Mouse (Mus musculus): ENCODE data around the gene Fmo5. TPM values are rescaled to one million over a fixed set of nuclear protein-coding genes. Genes with fewer than 3 reads are reported as not detected.

Fmo5 gene
- polyA plus RNA-seq, 1 experiment from 2014 or later, result 0.57 TPM

DNA sequence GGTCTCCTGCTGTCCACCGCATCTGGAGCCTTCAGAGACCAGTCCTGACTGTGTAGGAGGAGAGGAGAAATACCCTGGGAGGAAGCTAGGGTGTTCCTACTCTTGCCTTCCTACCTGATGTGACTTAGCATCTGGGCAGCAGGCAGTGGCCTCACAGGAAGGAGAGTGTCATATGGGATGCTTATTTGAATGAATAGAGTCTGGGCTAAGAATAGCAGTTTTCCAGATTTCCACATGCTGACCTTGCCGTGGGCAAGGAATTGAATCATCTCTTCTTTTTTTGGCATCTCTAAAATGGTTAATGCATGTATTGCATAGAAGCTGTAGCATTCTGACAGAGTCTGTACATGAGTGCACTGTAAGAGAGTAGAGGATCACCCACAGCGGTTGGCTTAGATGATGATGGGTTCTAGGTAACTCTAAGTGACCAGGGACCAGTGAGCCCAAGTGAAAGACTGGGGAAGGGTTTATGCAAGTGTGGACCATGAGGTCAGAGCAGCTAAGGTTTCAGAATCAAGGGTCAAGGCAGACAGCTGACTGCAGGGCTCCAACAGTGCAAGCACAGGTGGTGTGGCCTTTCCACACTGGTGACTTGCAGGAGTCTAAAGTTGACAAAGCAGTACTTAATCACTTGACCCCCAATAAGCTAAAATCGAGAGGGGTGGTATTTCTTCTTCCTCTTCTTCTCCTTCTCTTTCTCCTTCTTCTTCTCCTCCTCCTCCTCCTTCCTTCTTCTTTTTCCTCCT, 57.9 kb downstream of the Fmo5 start:
- Histone ChIP-seq H3K36me3 (peaks cover 21% of the 10 kb centered on the region), H3K4me2 (no peak overlapping the region), H3K9ac (no peak overlapping the region), H3K27ac (no peak overlapping the region), H3K4me3 (no peak overlapping the region), H3K4me1 (replicated peaks) (peaks cover 23% of the 10 kb centered on the region), H3K27me3 (peaks cover 33% of the 10 kb centered on the region), H3K9me3 (no peaks in the 10 kb centered on the region)
- ATAC-seq (ENCODE audit: low FRiP score), result no peak
- 84% methylated on average over 4 of the region's 4 CpGs for WGBS

GRCm38 (mm10) chr3:97689289-97689688, 60.7 kb downstream of the Fmo5 start:
- H3K36me3 ChIP-seq, result peaks cover 43% of the 10 kb centered on the region
- peaks cover 4% of the 10 kb centered on the region; the same call in 1 of the 2 replicates for H3K4me1 ChIP-seq (replicated peaks)
- H3K9me3 ChIP-seq, result no peaks in the 10 kb centered on the region
- 88% methylated on average over 2 of the region's 2 CpGs for WGBS
- H3K9ac ChIP-seq, result no peak overlapping the region
- no peak overlapping the region for H3K4me2 ChIP-seq
- H3K27ac ChIP-seq, result no peak overlapping the region
- no peak overlapping the region for H3K4me3 ChIP-seq
- H3K27me3 ChIP-seq, result peaks cover 12% of the 10 kb centered on the region
- no peak for ATAC-seq (ENCODE audit: low FRiP score)

DNA sequence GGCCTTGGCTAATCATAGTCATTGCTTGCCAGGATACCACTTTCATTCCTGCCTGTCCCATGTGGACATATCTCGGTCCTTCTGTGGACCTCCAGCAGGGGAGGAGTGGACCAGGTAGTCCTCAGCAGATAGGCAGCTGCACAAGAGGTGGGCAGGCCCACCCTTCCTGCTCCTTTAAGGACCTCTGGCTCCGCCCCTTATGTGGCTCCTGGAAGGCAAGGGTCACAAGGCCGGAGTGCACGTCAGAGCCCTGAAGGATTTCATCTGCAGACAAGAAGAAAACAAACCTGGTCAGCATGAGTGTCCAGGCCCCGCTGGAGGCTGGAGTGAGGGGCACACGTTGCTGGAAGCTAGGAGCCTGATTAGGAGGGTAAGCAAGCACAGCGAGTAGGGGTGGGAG, 62.0 kb downstream of the Fmo5 start:
- ATAC-seq (ENCODE audit: low FRiP score), result no peak

GRCm38 (mm10) chr3:97691443-97692017, 62.9 kb downstream of the Fmo5 start:
- Histone ChIP-seq H3K4me3 (no peak overlapping the region), H3K27me3 (peaks cover 3% of the 10 kb centered on the region; the same call in 1 of the 2 replicates), H3K9ac (no peak overlapping the region; the same call in 1 of the 2 replicates), H3K27ac (0 out of 2 replicates have a peak overlapping the region, but pooled peaks have one; percentile 26), H3K4me2 (no peak overlapping the region), H3K9me3 (no peaks in the 10 kb centered on the region), H3K36me3 (peaks cover 60% of the 10 kb centered on the region), H3K4me1 (replicated peaks) (peaks cover 4% of the 10 kb centered on the region; the same call in 1 of the 2 replicates)
- WGBS, result 61% methylated on average over 12 of the region's 12 CpGs
- no peak for ATAC-seq (ENCODE audit: low FRiP score)

More for the DNA sequence above, 62.0 kb downstream of the Fmo5 start:
- 68% methylated on average over 7 of the region's 7 CpGs for WGBS
- Histone ChIP-seq H3K9ac (no peak overlapping the region), H3K4me1 (replicated peaks) (peaks cover 4% of the 10 kb centered on the region; the same call in 1 of the 2 replicates), H3K9me3 (no peaks in the 10 kb centered on the region), H3K27me3 (peaks cover 7% of the 10 kb centered on the region; the same call in 1 of the 2 replicates), H3K27ac (no peak overlapping the region), H3K4me3 (no peak overlapping the region), H3K4me2 (no peak overlapping the region), H3K36me3 (peaks cover 56% of the 10 kb centered on the region)

- Histone ChIP-seq H3K27ac (no peak overlapping the region), H3K9me3 (no peaks in the 10 kb centered on the region), H3K27me3 (peaks cover 3% of the 10 kb centered on the region; the same call in 1 of the 2 replicates), H3K4me2 (no peak overlapping the region), H3K9ac (no peak overlapping the region), H3K4me1 (replicated peaks) (peaks cover 4% of the 10 kb centered on the region; the same call in 1 of the 2 replicates), H3K4me3 (no peak overlapping the region), H3K36me3 (peaks cover 73% of the 10 kb centered on the region)
- WGBS, result 88% methylated on average over 6 of the region's 6 CpGs
- ATAC-seq (ENCODE audit: low FRiP score), result no peak
Observed at GRCm38 (mm10) chr3:97693806-97694205, 65.2 kb downstream of the Fmo5 start.

DNA sequence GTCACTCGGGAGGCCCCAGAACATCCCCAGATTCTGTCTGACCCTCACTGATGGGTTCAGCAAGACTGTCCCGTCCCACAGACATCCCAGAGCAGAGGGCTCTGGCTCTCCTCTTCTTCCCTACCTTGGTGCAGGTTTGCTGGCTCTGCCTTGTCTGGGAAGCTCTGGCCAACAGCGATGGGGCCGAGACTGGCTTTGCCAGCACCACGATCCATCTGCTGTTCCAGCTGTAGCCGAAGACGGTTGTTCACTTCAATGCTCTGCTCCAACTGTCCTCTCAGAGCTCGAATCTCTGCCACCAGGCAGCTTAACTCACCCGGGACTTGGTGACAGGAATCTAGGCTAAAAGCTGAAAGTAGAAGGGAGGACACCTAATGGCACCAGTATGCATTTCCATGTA, 68.3 kb downstream of the Fmo5 start:
- Histone ChIP-seq H3K27me3 (peaks cover 3% of the 10 kb centered on the region; the same call in 1 of the 2 replicates), H3K9me3 (no peaks in the 10 kb centered on the region), H3K36me3 (peaks cover 73% of the 10 kb centered on the region), H3K4me3 (no peak overlapping the region), H3K4me2 (no peak overlapping the region), H3K4me1 (replicated peaks) (no peaks in the 10 kb centered on the region), H3K9ac (no peak overlapping the region), H3K27ac (no peak overlapping the region)
- ATAC-seq (ENCODE audit: low FRiP score), result no peak
- 87% methylated on average over 9 of the region's 9 CpGs for WGBS

DNA sequence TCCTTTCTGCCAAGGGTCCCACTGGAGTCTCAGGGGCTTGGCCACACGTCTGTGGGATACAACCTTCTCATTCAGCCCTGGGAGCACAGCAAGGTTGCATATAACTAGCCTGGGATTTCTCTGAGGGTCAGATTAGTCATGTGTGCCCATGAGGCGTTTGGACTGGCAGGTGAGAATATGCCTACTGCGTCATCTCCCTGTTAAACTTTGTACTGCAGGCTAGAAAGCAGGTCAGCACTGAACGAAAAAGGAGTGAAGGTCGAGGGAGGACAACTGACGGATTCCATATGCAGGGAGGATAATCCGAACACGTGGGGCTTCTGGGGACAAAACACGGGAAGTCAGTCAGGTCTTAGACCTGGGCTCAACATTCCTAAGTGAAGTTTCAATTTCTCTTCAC, 68.7 kb downstream of the Fmo5 start:
- Histone ChIP-seq H3K27me3 (peaks cover 3% of the 10 kb centered on the region; the same call in 1 of the 2 replicates), H3K36me3 (peaks cover 76% of the 10 kb centered on the region), H3K9ac (no peak overlapping the region), H3K4me1 (replicated peaks) (no peaks in the 10 kb centered on the region), H3K9me3 (no peaks in the 10 kb centered on the region), H3K27ac (no peak overlapping the region), H3K4me2 (no peak overlapping the region), H3K4me3 (no peak overlapping the region)
- WGBS, result 88% methylated on average over 9 of the region's 9 CpGs
- no peak for ATAC-seq (ENCODE audit: low FRiP score)

DNA sequence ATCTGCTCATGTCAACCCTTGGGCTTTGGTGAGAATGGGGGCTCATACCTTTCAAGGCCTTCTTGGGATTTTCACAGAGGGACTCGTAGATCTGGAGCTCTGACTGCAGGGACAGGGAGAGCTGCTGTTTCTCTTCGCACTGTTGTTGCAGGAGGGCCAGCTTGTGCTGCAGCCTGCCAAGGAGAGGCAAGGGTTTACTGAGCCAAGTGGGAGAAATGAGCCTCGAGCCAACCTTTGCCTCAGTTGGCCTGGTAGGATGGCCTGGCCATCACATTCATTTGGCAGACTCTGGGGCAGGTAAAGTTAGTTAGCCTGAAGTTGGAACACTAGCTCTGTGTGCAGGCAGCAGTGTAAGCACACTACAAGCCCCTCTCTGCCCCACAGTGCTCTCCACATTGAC, 70.5 kb downstream of the Fmo5 start:
- H3K9me3 ChIP-seq, result no peaks in the 10 kb centered on the region
- no peak overlapping the region for H3K9ac ChIP-seq
- no peaks in the 10 kb centered on the region; the same call in 1 of the 2 replicates for H3K27me3 ChIP-seq
- no peak overlapping the region for H3K4me2 ChIP-seq
- no peak overlapping the region for H3K4me3 ChIP-seq
- no peak for ATAC-seq (ENCODE audit: low FRiP score)
- peaks cover 72% of the 10 kb centered on the region for H3K36me3 ChIP-seq
- WGBS, result 81% methylated on average over 3 of the region's 3 CpGs
- H3K27ac ChIP-seq, result no peak overlapping the region
- no peaks in the 10 kb centered on the region for H3K4me1 ChIP-seq (replicated peaks)

GRCm38 (mm10) chr3:97701198-97701597, 72.6 kb downstream of the Fmo5 start:
- Histone ChIP-seq H3K9ac (no peak overlapping the region), H3K36me3 (peaks cover 53% of the 10 kb centered on the region), H3K9me3 (no peaks in the 10 kb centered on the region), H3K4me2 (no peak overlapping the region), H3K4me3 (no peak overlapping the region), H3K4me1 (replicated peaks) (no peaks in the 10 kb centered on the region), H3K27ac (no peak overlapping the region), H3K27me3 (no peaks in the 10 kb centered on the region)
- no peak for ATAC-seq (ENCODE audit: low FRiP score)
- 74% methylated on average over 3 of the region's 3 CpGs for WGBS

- H3K9ac ChIP-seq, result no peak overlapping the region
- no peaks in the 10 kb centered on the region for H3K27me3 ChIP-seq
- ATAC-seq (ENCODE audit: low FRiP score), result no peak
- H3K4me1 ChIP-seq (replicated peaks), result no peaks in the 10 kb centered on the region
- H3K36me3 ChIP-seq, result peaks cover 55% of the 10 kb centered on the region
- H3K27ac ChIP-seq, result no peak overlapping the region
- H3K9me3 ChIP-seq, result no peaks in the 10 kb centered on the region
- no peak overlapping the region for H3K4me2 ChIP-seq
- H3K4me3 ChIP-seq, result no peak overlapping the region
- WGBS, result 95% methylated on average over 11 of the region's 11 CpGs
Observed at GRCm38 (mm10) chr3:97702448-97703080, 74.0 kb downstream of the Fmo5 start.

Data from hindbrain, embryonic 13.5 days (tissue).